Mouse (Mus musculus) cerebellum, postnatal 10 days (tissue): ENCODE measurements around the gene Slain2.
A peak's percentile ranks its signal among the peaks of the same experiment; 100 is the strongest.
"Not testable (repeated sequence)": the region's sequence is repeated elsewhere in the genome, so short reads cannot be mapped to it uniquely, and the experiment has no call there.

Experiments
- DNase-seq, 2 experiments: peaks; one replicate each; pipeline ENCODE4 v3.0.0; 2021; ENCODE audit warnings: mixed read lengths in 2 of 2

The Slain2 gene

GRCm38 (mm10) chr5:72901866-72902265, 12.2 kb upstream of the Slain2 start:
- DNase-seq: no peak

- peak; percentile 20 to 29 for DNase-seq
Observed at GRCm38 (mm10) chr5:72902312-72902711, 11.8 kb upstream of the Slain2 start.

GRCm38 (mm10) chr5:72902876-72903516, 11.1 kb upstream of the Slain2 start:
- no peak for DNase-seq

- no peak for DNase-seq
Observed at GRCm38 (mm10) chr5:72904903-72905790, 9.0 kb upstream of the Slain2 start.

- DNase-seq: no peak
Observed at GRCm38 (mm10) chr5:72907402-72907801, 6.7 kb upstream of the Slain2 start.

GRCm38 (mm10) chr5:72908324-72908936, 5.7 kb upstream of the Slain2 start:
- no peak for DNase-seq

- no peak for DNase-seq
Observed at GRCm38 (mm10) chr5:72909363-72909762, 4.7 kb upstream of the Slain2 start.

GRCm38 (mm10) chr5:72910373-72910772, 3.7 kb upstream of the Slain2 start:
- DNase-seq: no peak

- DNase-seq: no peak
Observed at GRCm38 (mm10) chr5:72911284-72911683, 2.8 kb upstream of the Slain2 start.

- peak; percentile 64 to 73 for DNase-seq
Observed at GRCm38 (mm10) chr5:72914633-72915561, 793 bp downstream of the Slain2 start.

- no peak for DNase-seq
Observed at GRCm38 (mm10) chr5:72916048-72916447, 1.9 kb downstream of the Slain2 start.

GRCm38 (mm10) chr5:72916851-72917250, 2.7 kb downstream of the Slain2 start:
- DNase-seq: no peak

GRCm38 (mm10) chr5:72920416-72920815, 6.3 kb downstream of the Slain2 start:
- DNase-seq: peak in 1 of 2 experiments; percentile 20

GRCm38 (mm10) chr5:72921171-72921570, 7.1 kb downstream of the Slain2 start:
- no peak for DNase-seq

- DNase-seq: no peak
Observed at GRCm38 (mm10) chr5:72922796-72923195, 8.7 kb downstream of the Slain2 start.

- no peak for DNase-seq
Observed at GRCm38 (mm10) chr5:72927074-72927473, 13.0 kb downstream of the Slain2 start.

GRCm38 (mm10) chr5:72933026-72933675, 19.0 kb downstream of the Slain2 start:
- DNase-seq: no peak

GRCm38 (mm10) chr5:72938421-72938820, 24.3 kb downstream of the Slain2 start:
- not testable (repeated sequence) for DNase-seq

GRCm38 (mm10) chr5:72939311-72939710, 25.2 kb downstream of the Slain2 start:
- no peak for DNase-seq

- DNase-seq: no peak
Observed at GRCm38 (mm10) chr5:72940906-72941432, 26.9 kb downstream of the Slain2 start.

- no peak for DNase-seq
Observed at GRCm38 (mm10) chr5:72948136-72948535, 34.0 kb downstream of the Slain2 start.

- no peak for DNase-seq
Observed at GRCm38 (mm10) chr5:72950252-72950651, 36.1 kb downstream of the Slain2 start.
